ENCODE assay signal across 15 mouse cellular contexts in genomic region chr16:9801338-9801737, GRCm38 (mm10).
DNase-seq lines count a peak whose midpoint lies in the region.
"Had no signal": no experiment of that assay in that cellular context is flagged by ENCODE, and none has a peak within 500 bp of the region (broad histone marks: within the 10 kb centered on the region; RNA-seq: fewer than 3 reads in every experiment).

No protein-coding gene starts in this region.

- no peak overlapping the region for H3K27ac ChIP-seq in limb, embryonic 10.5 days
- H3K27ac ChIP-seq: heart, embryonic 13.5 days; kidney, postnatal 0 days; limb, embryonic 13.5 days; midbrain, embryonic 12.5 days had no signal

- H3K4me3 ChIP-seq in limb, embryonic 10.5 days = no peak overlapping the region
- H3K4me3 ChIP-seq: heart, embryonic 13.5 days; limb, embryonic 13.5 days; midbrain, embryonic 12.5 days had no signal

- no peaks in the 10 kb centered on the region for H3K36me3 ChIP-seq in limb, embryonic 10.5 days
- H3K36me3 ChIP-seq: heart, embryonic 13.5 days; limb, embryonic 13.5 days; midbrain, embryonic 12.5 days had no signal

- no peaks in the 10 kb centered on the region for H3K9me3 ChIP-seq in limb, embryonic 10.5 days (replicated peaks)
- H3K9me3 ChIP-seq: heart, embryonic 13.5 days; limb, embryonic 13.5 days; midbrain, embryonic 12.5 days had no signal

- H3K4me1 ChIP-seq in limb, embryonic 10.5 days = no peaks in the 10 kb centered on the region
- H3K4me1 ChIP-seq: limb, embryonic 13.5 days; midbrain, embryonic 12.5 days had no signal

- no peaks in the 10 kb centered on the region for H3K27me3 ChIP-seq in limb, embryonic 10.5 days (ENCODE audit: low read depth, poor library complexity, severe bottlenecking)
- H3K27me3 ChIP-seq: heart, embryonic 13.5 days; limb, embryonic 13.5 days; midbrain, embryonic 12.5 days had no signal

- WGBS in limb, embryonic 10.5 days = 88% methylated on average over 8 of the region's 8 CpGs

- peak; percentile 38 for DNase-seq in cerebellum, adult 9-10 months
- no peak for DNase-seq in cerebellum, adult 11 months
- peak; percentile 30 to 46 for DNase-seq in cerebellum, postnatal 36 days
- DNase-seq in layer of hippocampus, postnatal 10 days (ENCODE audit: low spot score in 2 of 2) = peak; percentile 40 to 51
- peak; percentile 49 to 73 for DNase-seq in right cerebral cortex, postnatal 10 days (ENCODE audit: low spot score in 2 of 2)
- DNase-seq in natural killer cell, adult 2 months (ENCODE audit: low spot score in 2 of 2) = no peak
- DNase-seq in limb, embryonic 10.5 days (ENCODE audit: low spot score) = no peak
- DNase-seq in spleen, postnatal 36 days (ENCODE audit: low spot score in 2 of 2) = no peak
- DNase-seq: adrenal gland, postnatal 10 days; gastrocnemius, postnatal 14 days; lung, postnatal 4 days had no signal

Comparison
In these comparisons a context has a peak if more than half of its experiments do, and no peak if none do; other contexts are left out.
1. DNase-seq: peak in cerebellum, adult 9-10 months (single experiment), cerebellum, postnatal 36 days (2 of 2), layer of hippocampus, postnatal 10 days (2 of 2) and right cerebral cortex, postnatal 10 days (2 of 2); none in cerebellum, adult 11 months (single experiment), natural killer cell, adult 2 months (0 of 2), limb, embryonic 10.5 days (single experiment) and spleen, postnatal 36 days (0 of 2).